Mouse (Mus musculus): Measurements from ENCODE around the gene Mpc2. TPM values are rescaled to one million over a fixed set of nuclear protein-coding genes. Genes with fewer than 3 reads are reported as not detected.

Mpc2 gene
- polyA plus RNA-seq, 1 experiment from 2014 or later = 129 TPM

- no peak for ATAC-seq (ENCODE audit: low FRiP score)
- peak overlapping the region; percentile 80; the same call in 1 of the 2 replicates for H3K9ac ChIP-seq (ENCODE audit: low read depth, low read length)
- no peak for DNase-seq (ENCODE audit: low spot score)
- 0 out of 2 replicates have a peak, but pooled peaks cover 2% of the 10 kb centered on the region for H3K4me1 ChIP-seq (replicated peaks; ENCODE audit: control insufficient read depth, insufficient read depth, low read length)
- 22% methylated on average over 7 of the region's 7 CpGs for WGBS
- H3K4me3 ChIP-seq (ENCODE audit: low read depth, low read length) = peak overlapping the region; percentile 93
- H3K27ac ChIP-seq (ENCODE audit: low read depth, low read length) = no peak overlapping the region
- no peaks in the 10 kb centered on the region for H3K9me3 ChIP-seq (ENCODE audit: control insufficient read depth, low read length)
- H3K27me3 ChIP-seq (ENCODE audit: control insufficient read depth, insufficient read depth, low read length) = no peaks in the 10 kb centered on the region
- H3K36me3 ChIP-seq (ENCODE audit: control insufficient read depth, insufficient read depth, low read length) = no peaks in the 10 kb centered on the region
- peak overlapping the region; percentile 87 for H3K4me2 ChIP-seq (replicated peaks; ENCODE audit: low read depth, low read length)
These were observed 1.4 kb upstream of the Mpc2 start for GRCm38 (mm10) chr1:165459041-165459502.

GRCm38 (mm10) chr1:165459503-165460181, 795 bp upstream of the Mpc2 start:
- under 1% methylated on average over 59 of the region's 60 CpGs for WGBS
- Histone ChIP-seq H3K9me3 (ENCODE audit: control insufficient read depth, low read length) (no peaks in the 10 kb centered on the region), H3K4me2 (replicated peaks; ENCODE audit: low read depth, low read length) (peak overlapping the region; percentile 87), H3K36me3 (ENCODE audit: control insufficient read depth, insufficient read depth, low read length) (no peaks in the 10 kb centered on the region), H3K27ac (ENCODE audit: low read depth, low read length) (peak overlapping the region; percentile 83), H3K4me1 (replicated peaks; ENCODE audit: control insufficient read depth, insufficient read depth, low read length) (0 out of 2 replicates have a peak, but pooled peaks cover 2% of the 10 kb centered on the region), H3K9ac (ENCODE audit: low read depth, low read length) (peak overlapping the region; percentile 80), H3K27me3 (ENCODE audit: control insufficient read depth, insufficient read depth, low read length) (no peaks in the 10 kb centered on the region), H3K4me3 (ENCODE audit: low read depth, low read length) (peak overlapping the region; percentile 93)
- DNase-seq (ENCODE audit: low spot score) (peak; percentile 62), ATAC-seq (ENCODE audit: low FRiP score) (no peak)

GRCm38 (mm10) chr1:165460801-165461377, 452 bp downstream of the Mpc2 start:
- ATAC-seq (ENCODE audit: low FRiP score) (peak; percentile 98), DNase-seq (ENCODE audit: low spot score) (peak; percentile 99)
- H3K27ac ChIP-seq (ENCODE audit: low read depth, low read length) = peak overlapping the region; percentile 83
- H3K4me1 ChIP-seq (replicated peaks; ENCODE audit: control insufficient read depth, insufficient read depth, low read length) = 0 out of 2 replicates have a peak, but pooled peaks cover 2% of the 10 kb centered on the region
- no peaks in the 10 kb centered on the region for H3K9me3 ChIP-seq (ENCODE audit: control insufficient read depth, low read length)
- peak overlapping the region; percentile 93 for H3K4me3 ChIP-seq (ENCODE audit: low read depth, low read length)
- peak overlapping the region; percentile 80 for H3K9ac ChIP-seq (ENCODE audit: low read depth, low read length)
- H3K36me3 ChIP-seq (ENCODE audit: control insufficient read depth, insufficient read depth, low read length) = no peaks in the 10 kb centered on the region
- peak overlapping the region; percentile 55 for H3K4me2 ChIP-seq (replicated peaks; ENCODE audit: low read depth, low read length)
- under 1% methylated on average over 40 of the region's 41 CpGs for WGBS
- no peaks in the 10 kb centered on the region for H3K27me3 ChIP-seq (ENCODE audit: control insufficient read depth, insufficient read depth, low read length)

GRCm38 (mm10) chr1:165461681-165462080, 1.2 kb downstream of the Mpc2 start:
- Histone ChIP-seq H3K4me2 (replicated peaks; ENCODE audit: low read depth, low read length) (peak overlapping the region; percentile 55), H3K27me3 (ENCODE audit: control insufficient read depth, insufficient read depth, low read length) (no peaks in the 10 kb centered on the region), H3K9ac (ENCODE audit: low read depth, low read length) (peak overlapping the region; percentile 55), H3K36me3 (ENCODE audit: control insufficient read depth, insufficient read depth, low read length) (no peaks in the 10 kb centered on the region), H3K4me1 (replicated peaks; ENCODE audit: control insufficient read depth, insufficient read depth, low read length) (0 out of 2 replicates have a peak, but pooled peaks cover 2% of the 10 kb centered on the region), H3K27ac (ENCODE audit: low read depth, low read length) (no peak overlapping the region), H3K4me3 (ENCODE audit: low read depth, low read length) (peak overlapping the region; percentile 93), H3K9me3 (ENCODE audit: control insufficient read depth, low read length) (no peaks in the 10 kb centered on the region)
- DNase-seq (ENCODE audit: low spot score) (no peak), ATAC-seq (ENCODE audit: low FRiP score) (no peak)
- WGBS = 3% methylated on average over 9 of the region's 9 CpGs

GRCm38 (mm10) chr1:165462861-165463260, 2.4 kb downstream of the Mpc2 start:
- no peaks in the 10 kb centered on the region for H3K27me3 ChIP-seq (ENCODE audit: control insufficient read depth, insufficient read depth, low read length)
- no peak overlapping the region for H3K4me2 ChIP-seq (replicated peaks; ENCODE audit: low read depth, low read length)
- no peak overlapping the region for H3K4me3 ChIP-seq (ENCODE audit: low read depth, low read length)
- DNase-seq (ENCODE audit: low spot score) (no peak), ATAC-seq (ENCODE audit: low FRiP score) (no peak)
- WGBS = 83% methylated on average over 1 of the region's 1 CpGs
- no peaks in the 10 kb centered on the region for H3K36me3 ChIP-seq (ENCODE audit: control insufficient read depth, insufficient read depth, low read length)
- H3K27ac ChIP-seq (ENCODE audit: low read depth, low read length) = no peak overlapping the region
- H3K9me3 ChIP-seq (ENCODE audit: control insufficient read depth, low read length) = no peaks in the 10 kb centered on the region
- H3K4me1 ChIP-seq (replicated peaks; ENCODE audit: control insufficient read depth, insufficient read depth, low read length) = 0 out of 2 replicates have a peak, but pooled peaks cover 2% of the 10 kb centered on the region
- H3K9ac ChIP-seq (ENCODE audit: low read depth, low read length) = no peak overlapping the region

- H3K4me2 ChIP-seq (replicated peaks; ENCODE audit: low read depth, low read length) = no peak overlapping the region
- H3K27ac ChIP-seq (ENCODE audit: low read depth, low read length) = no peak overlapping the region
- no peak overlapping the region for H3K9ac ChIP-seq (ENCODE audit: low read depth, low read length)
- H3K27me3 ChIP-seq (ENCODE audit: control insufficient read depth, insufficient read depth, low read length) = no peaks in the 10 kb centered on the region
- H3K36me3 ChIP-seq (ENCODE audit: control insufficient read depth, insufficient read depth, low read length) = no peaks in the 10 kb centered on the region
- H3K4me3 ChIP-seq (ENCODE audit: low read depth, low read length) = no peak overlapping the region
- ATAC-seq (ENCODE audit: low FRiP score) (no peak), DNase-seq (ENCODE audit: low spot score) (no peak)
- 0 out of 2 replicates have a peak, but pooled peaks cover 2% of the 10 kb centered on the region for H3K4me1 ChIP-seq (replicated peaks; ENCODE audit: control insufficient read depth, insufficient read depth, low read length)
- WGBS = 93% methylated on average over 3 of the region's 3 CpGs
- H3K9me3 ChIP-seq (ENCODE audit: control insufficient read depth, low read length) = no peaks in the 10 kb centered on the region
These were observed 4.1 kb downstream of the Mpc2 start for GRCm38 (mm10) chr1:165464574-165464973.

- Histone ChIP-seq H3K27me3 (ENCODE audit: control insufficient read depth, insufficient read depth, low read length) (no peaks in the 10 kb centered on the region), H3K9ac (ENCODE audit: low read depth, low read length) (no peak overlapping the region), H3K4me2 (replicated peaks; ENCODE audit: low read depth, low read length) (no peak overlapping the region), H3K9me3 (ENCODE audit: control insufficient read depth, low read length) (no peaks in the 10 kb centered on the region), H3K36me3 (ENCODE audit: control insufficient read depth, insufficient read depth, low read length) (no peaks in the 10 kb centered on the region), H3K27ac (ENCODE audit: low read depth, low read length) (no peak overlapping the region), H3K4me1 (replicated peaks; ENCODE audit: control insufficient read depth, insufficient read depth, low read length) (no peaks in the 10 kb centered on the region), H3K4me3 (ENCODE audit: low read depth, low read length) (no peak overlapping the region)
- no peak for ATAC-seq (ENCODE audit: low FRiP score)
- no peak for DNase-seq (ENCODE audit: low spot score)
These were observed 8.5 kb downstream of the Mpc2 start for GRCm38 (mm10) chr1:165468971-165469370.

- no peak overlapping the region for H3K4me3 ChIP-seq (ENCODE audit: low read depth, low read length)
- ATAC-seq (ENCODE audit: low FRiP score) = no peak
- no peaks in the 10 kb centered on the region for H3K9me3 ChIP-seq (ENCODE audit: control insufficient read depth, low read length)
- H3K27me3 ChIP-seq (ENCODE audit: control insufficient read depth, insufficient read depth, low read length) = no peaks in the 10 kb centered on the region
- no peak overlapping the region for H3K27ac ChIP-seq (ENCODE audit: low read depth, low read length)
- no peak overlapping the region for H3K9ac ChIP-seq (ENCODE audit: low read depth, low read length)
- H3K36me3 ChIP-seq (ENCODE audit: control insufficient read depth, insufficient read depth, low read length) = no peaks in the 10 kb centered on the region
- no peak overlapping the region for H3K4me2 ChIP-seq (replicated peaks; ENCODE audit: low read depth, low read length)
- no peaks in the 10 kb centered on the region for H3K4me1 ChIP-seq (replicated peaks; ENCODE audit: control insufficient read depth, insufficient read depth, low read length)
- no peak for DNase-seq (ENCODE audit: low spot score)
These were observed 9.3 kb downstream of the Mpc2 start for GRCm38 (mm10) chr1:165469717-165470116.

- no peaks in the 10 kb centered on the region for H3K9me3 ChIP-seq (ENCODE audit: control insufficient read depth, low read length)
- H3K36me3 ChIP-seq (ENCODE audit: control insufficient read depth, insufficient read depth, low read length) = no peaks in the 10 kb centered on the region
- no peak overlapping the region for H3K9ac ChIP-seq (ENCODE audit: low read depth, low read length)
- no peak overlapping the region for H3K4me3 ChIP-seq (ENCODE audit: low read depth, low read length)
- DNase-seq (ENCODE audit: low spot score) (no peak), ATAC-seq (ENCODE audit: low FRiP score) (no peak)
- no peak overlapping the region for H3K27ac ChIP-seq (ENCODE audit: low read depth, low read length)
- no peaks in the 10 kb centered on the region for H3K4me1 ChIP-seq (replicated peaks; ENCODE audit: control insufficient read depth, insufficient read depth, low read length)
- 81% methylated on average over 1 of the region's 1 CpGs for WGBS
- H3K27me3 ChIP-seq (ENCODE audit: control insufficient read depth, insufficient read depth, low read length) = no peaks in the 10 kb centered on the region
- no peak overlapping the region for H3K4me2 ChIP-seq (replicated peaks; ENCODE audit: low read depth, low read length)
These were observed 11.1 kb downstream of the Mpc2 start for GRCm38 (mm10) chr1:165471490-165471889.

All from hindbrain, embryonic 11.5 days (tissue).